Mouse (Mus musculus) lung, postnatal 14 days (tissue): ENCODE measurements around the gene Sgtb.

Experiments
- DNase-seq: peaks from one replicate; pipeline ENCODE4 v3.0.0; 2021

The Sgtb gene

DNA sequence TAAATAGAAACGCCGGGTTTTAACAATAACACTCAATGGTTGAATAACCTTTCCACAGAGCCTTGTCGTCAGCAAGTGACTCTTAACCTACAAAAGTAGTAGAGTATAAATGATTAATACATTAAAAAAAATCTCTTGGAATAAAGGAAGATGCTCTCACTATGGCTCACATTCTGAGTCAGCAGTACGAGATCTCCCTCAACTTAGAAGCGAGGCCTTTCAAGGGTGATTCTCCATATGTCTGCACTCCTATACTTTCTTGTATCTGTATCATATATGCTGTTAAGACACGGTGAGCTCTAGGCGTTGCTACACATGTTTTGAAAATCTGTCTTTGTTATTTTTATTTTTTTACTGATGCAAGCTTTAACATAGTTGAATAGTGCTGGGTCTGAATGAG is 985 bp downstream of the Sgtb start:
- DNase-seq: no peak

DNA sequence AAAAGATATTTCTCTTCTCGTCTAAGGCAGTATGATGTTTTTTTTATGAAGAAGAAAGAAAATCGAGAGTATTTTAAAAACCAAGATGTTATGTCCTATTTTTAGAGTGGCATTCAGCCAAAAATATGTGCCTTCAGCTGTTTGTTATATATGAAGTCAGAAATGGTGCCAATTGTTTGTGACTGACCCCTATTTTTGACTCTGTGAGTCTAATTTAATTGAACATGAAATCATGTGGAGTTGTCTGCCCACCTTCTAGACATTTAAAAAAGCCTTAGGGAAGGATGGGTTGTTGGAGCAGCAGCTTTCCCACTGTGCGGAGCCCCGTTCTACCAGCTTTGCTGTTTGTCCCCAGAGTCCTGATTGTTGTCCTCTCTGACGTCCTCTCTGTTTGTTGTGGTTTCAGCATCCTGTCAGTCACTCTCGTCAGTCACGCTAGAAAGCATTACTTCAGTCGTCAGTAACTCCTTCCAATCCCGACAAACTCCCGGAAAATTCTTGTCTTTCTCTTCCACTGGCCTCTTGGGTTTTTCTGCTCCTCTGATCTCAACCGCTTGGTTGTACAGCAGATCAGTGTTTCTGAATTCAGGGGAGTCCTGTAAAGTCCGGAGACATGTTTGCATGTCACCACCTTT is 2.8 kb downstream of the Sgtb start:
- DNase-seq: no peak

DNA sequence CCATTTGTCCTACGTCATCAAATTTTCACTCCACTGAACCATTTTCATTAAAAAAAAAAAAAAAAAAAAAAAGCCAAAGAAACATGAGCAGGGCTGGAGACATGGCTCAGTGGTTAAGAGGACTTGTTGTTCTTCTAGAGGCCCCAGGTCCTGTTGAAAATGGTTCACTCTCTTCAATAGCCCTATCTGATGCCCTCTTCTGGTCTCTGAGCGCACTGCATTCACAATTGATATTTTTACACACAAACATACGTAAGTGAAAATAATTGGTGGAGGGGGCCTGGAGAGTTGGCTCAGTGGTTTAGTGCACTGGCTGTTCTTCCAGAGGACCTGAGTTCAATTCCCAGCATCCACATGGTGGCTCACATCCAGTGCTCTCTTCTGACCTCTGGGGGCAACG is 4.2 kb downstream of the Sgtb start:
- DNase-seq: no peak

DNA sequence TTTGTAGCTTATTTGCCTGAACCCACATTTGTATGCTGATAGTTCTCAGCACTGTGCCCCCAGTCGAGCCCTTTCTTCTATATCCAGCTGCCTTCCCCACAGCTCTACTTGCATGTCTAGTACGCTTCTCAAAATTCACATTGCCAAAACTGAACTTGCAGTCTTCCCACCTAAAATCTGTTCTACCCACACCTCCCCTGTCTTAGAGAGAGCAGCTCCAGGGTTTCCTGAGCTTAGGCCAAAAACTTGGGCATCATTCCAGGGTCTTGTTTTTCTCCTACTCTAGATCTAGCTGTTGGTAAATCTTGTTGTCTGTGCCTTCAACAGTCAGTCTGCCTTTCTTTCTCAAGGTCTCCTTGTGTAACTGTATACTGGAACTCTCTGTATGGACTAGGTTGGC is 5.3 kb downstream of the Sgtb start:
- DNase-seq: no peak

DNA sequence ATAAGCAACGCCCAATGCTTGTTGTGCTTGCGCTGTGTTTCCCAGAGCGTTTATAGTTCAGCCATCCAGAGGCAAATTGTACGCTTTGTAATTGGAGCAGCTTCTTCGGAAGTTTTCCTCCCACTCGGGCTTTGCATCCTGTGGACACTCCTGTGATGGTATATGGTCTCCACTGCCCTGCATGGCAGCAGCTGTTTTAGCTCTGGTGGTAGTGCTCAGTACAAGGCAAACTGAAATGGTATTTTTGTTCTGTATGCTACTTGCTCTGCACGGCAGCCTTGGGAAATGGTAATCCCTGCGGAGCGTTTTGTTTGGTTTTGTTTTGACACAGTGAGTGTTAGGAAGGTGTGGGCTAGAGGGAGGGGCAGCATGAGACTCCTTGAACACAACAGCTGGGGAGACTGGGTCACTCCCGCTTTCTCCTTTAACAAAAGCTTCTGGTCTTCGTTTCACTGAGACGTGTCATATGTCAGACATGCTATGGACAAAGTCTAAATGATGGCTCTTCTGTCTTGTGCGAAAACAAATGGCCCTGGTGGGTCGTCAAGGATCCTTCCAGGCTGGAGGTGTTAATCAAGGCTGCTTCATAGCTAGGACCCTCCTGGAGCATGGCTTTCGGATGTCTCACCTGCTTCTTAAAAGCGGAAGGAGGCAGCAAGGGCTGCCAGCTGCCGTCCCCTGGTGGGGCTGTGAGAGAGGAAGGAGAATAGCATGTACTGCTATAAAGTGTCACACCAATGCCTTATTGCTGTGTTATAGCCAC is 12.7 kb downstream of the Sgtb start:
- no peak for DNase-seq

DNA sequence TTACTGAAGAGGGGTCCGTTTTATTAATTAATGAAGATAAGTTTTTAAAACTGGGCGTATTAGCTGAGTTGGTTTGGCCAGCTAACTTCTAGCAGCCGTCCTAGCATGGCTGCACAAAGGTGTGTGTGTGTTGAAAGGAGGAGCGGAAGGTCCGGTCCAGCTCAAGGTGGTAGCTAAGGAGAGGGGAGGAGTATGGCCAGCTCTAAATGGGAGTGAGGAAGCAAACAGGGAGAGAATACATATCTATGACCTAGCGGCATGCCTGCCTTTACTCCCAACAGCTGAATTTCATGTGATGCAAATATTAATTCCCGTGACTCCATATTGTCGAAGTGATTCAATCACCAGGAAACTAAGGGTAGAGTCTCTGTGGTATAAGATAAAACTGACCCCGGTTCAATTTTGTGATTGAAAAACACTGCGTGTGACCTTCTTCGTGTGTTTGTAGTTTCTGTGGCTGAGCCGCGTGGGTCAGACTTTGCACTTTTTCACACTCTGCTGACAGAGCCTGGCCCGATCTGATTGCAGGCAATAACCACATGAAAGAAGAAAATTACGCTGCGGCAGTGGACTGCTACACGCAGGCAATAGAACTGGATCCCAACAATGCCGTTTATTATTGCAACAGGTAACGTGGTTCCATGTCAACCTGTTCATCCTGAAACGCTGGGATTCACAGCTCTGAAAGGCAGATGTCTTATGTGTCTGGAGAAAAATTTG is 14.3 kb downstream of the Sgtb start:
- DNase-seq: no peak

DNA sequence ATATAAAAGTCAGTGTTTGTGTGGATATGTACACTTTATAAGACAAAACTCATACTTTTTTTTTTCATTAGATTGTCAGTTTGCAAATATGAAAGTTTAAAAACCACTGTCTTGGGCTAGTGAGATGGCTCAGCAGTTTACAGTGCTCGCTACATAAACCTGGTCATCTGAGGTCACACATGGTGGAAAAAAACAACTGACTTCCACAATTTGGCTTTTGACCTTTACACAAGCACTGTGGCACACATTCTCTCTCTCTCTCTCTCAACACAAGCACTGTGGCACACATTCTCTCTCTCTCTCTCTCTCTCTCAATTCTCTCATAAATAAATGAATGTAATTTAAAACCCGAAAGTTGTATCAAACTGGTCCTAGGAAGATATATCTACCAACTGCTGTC is 23.0 kb downstream of the Sgtb start:
- no peak for DNase-seq

DNA sequence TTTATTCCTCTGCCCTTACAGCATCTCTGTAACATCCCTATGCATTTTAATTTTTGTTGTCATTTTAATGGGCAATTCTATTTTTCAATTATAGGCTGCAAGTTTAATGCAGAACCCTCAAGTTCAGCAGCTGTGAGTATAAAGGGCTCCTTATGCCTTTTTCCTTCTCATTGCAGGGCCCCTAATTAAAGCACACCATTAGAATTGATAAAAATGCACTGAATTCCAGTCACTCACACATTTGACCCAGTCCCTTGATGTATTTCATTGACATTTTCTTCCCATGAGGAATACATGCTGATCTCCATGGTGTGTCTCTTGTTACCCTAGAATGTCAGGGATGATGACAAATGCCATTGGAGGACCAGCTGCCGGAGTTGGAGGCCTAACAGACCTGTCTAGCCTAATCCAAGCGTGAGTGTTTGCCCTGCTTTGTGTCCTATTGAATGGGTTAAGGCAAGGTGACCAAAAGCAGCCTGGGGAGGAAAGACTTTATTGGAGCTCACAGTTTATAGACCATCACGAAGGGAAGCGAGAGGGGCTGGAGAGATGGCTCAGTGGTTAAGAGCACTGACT is 25.1 kb downstream of the Sgtb start:
- no peak for DNase-seq

DNA sequence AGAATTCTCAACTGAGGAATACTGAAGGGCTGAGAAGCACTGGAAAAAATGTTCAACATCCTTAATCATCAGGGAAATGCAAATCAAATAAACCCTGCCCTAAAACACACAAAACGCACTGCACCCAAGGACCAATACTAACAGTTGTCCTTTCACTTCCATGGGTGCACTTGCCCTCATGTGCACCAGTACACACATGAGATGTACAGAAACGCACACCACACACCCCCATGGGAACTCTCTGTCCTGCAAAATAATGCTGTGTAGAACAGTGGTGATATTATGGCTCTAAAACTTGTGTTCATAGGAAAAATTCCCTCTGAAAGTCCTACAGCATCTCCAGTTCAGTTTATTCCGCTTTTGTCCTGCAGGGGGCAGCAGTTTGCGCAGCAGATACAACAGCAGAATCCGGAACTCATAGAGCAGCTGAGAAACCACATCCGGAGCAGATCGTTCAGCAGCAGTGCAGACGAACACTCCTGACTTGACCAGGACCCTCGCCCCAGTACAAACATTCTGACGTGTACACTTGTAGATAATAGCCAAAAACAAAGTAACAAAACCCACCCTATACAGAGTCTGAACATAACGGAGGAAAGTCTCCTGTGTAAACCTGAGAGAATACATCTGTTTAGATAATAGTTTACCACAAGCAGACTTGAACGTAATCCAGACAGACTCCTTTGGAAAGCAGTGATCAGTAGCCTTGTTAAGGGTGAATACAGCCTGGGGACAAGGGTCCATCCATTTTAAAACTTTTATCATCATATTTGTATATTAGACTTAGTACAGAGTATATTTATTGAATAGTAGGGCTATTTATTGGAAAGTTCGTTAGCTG is 30.0 kb downstream of the Sgtb start:
- DNase-seq: peak; percentile 83

DNA sequence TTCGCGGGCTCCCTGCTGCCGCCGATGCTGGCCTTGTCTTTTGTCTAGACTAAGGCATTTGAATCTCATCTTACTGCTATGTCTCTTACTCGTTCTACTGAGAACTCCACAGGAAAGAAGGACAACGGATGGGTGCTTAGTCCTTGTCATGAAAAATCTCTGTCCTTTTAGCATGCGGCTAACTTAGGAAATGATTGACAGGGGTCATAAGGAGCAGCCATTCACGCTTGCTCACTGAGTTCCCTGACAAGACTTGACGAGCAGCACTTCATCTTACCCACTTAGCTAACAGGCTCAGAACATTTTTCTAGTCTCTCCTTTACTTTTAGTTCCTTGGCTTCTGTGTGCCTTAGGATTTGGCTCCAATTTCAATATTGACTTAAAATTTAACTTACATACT is 35.3 kb downstream of the Sgtb start:
- no peak for DNase-seq

DNA sequence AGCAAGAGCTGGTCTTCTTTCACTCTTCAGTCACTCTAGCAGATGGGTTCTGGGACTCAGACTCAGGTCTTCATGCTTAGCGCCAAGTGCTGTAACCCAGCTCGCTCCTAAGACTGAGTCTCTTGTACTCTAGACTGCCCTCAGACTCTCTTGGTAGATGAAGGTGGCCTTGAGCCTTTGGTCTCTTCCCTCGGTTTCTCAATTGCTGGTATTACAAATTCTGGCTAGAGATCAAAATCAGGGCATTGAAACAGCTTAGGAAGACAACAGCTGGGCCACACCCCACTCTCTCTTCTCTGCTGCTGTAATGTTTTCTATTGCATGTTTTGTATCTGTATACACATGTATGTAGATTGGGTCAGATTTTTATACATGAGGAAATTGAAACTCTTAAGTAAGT is 36.1 kb downstream of the Sgtb start:
- no peak for DNase-seq

DNA sequence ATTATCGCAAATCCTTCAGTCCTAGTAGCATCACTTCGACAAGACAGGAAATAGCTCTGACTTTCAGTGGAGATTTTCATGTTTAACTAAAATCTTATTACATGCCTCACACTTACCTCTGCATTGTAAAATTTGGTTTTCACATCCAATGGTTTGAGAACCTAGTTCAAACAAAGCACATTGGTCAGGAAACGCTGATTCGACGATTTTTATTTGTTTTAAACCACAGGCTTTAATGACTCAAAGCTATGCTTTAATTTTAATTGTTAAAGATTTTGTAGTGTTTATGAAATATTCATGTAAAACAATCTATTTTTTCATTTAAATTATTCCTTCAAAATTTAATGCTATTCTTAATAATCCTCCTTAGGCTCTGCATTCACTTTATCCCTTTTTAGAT is 44.6 kb downstream of the Sgtb start:
- no peak for DNase-seq

DNA sequence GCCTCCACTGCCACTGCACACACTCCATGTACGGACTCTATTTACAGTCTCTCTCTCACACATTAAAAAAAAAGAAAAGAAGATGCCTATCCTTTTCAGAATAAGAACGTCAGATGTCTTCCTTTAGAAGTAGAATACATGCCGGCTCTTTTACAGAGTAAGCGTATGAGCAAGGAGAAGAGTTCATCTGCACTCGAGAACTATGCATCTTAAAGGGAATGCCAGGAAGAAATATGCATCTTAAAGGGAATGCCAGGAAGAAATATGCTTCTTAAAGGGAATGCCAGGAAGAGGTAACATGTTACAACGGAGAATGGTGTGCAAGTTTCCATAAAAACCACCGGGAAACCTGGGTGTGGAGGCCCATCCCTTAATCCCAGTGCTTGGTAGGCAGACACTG is 45.6 kb downstream of the Sgtb start:
- no peak for DNase-seq

DNA sequence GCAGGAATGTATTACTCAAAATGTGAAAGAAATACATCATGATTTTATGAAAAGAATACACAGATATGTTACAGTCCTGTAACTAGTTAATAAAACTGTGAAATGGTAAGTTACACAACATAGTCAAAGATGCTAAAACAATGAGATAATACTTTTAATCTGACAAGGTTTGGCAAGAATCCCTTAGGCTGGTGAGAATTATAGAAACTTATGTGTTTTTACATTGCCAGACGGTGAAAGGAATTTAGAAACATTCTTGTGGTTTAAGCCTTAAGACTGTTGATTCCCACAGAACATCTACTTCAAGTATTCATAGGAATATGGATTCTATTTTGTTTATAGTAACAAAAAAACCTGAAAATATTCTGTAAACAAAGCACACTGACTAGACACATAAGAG is 46.1 kb downstream of the Sgtb start:
- no peak for DNase-seq

DNA sequence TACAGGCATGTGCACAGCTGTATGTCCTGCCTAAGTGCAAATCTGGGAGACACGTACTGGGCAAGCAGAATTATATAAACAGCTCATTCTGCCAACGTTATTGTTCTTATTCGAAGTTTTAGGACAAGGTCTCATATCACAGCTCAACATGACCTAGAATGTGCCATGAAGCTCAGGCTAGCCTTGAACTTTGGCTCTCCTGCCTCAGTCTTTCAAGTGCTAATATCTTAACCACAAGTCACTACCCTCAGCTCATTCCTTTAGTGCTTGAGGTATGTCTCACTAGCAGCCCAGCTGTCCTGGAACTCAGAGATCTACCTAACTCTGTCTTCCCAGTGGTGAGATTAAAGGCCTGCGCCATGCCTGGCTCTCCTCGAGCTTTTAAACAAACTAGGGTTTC is 62.2 kb downstream of the Sgtb start:
- DNase-seq: no peak

DNA sequence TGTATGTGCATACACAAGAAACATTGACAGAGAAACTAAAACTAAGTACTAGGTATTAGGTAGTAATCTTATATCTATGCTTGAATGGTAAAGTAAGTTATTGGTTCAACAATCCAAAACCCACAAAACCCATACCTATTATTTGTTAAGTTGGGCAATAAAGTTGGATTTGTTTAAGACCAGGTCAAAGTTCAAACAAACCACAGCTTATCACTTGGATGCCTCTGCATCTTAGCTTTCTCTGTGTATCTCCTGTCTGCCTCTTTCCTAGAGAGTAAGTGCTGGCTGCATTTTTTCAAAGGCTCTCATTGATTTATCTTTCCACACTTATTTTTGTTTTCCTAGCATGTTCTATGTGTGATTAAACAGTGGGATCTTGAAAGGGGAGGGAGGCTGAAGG is 63.0 kb downstream of the Sgtb start:
- DNase-seq: no peak

DNA sequence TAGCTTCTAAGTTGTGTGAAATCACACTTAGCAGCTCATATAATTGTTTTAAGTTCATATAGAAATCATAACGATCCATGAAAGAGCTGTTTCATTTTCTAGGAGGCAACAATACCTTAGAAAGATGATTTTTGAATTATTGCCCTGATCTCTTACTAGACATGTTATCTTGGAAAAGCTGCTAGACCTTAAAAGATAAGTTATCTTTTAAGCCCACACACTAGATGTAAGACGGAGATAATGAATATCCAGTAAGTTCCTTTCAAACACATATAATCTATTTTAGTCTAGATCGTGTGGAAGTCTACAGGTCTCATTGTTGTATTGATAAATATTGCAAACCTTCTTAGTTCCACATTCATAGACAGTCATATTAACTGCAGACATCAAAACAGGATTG is 67.3 kb downstream of the Sgtb start:
- no peak for DNase-seq

DNA sequence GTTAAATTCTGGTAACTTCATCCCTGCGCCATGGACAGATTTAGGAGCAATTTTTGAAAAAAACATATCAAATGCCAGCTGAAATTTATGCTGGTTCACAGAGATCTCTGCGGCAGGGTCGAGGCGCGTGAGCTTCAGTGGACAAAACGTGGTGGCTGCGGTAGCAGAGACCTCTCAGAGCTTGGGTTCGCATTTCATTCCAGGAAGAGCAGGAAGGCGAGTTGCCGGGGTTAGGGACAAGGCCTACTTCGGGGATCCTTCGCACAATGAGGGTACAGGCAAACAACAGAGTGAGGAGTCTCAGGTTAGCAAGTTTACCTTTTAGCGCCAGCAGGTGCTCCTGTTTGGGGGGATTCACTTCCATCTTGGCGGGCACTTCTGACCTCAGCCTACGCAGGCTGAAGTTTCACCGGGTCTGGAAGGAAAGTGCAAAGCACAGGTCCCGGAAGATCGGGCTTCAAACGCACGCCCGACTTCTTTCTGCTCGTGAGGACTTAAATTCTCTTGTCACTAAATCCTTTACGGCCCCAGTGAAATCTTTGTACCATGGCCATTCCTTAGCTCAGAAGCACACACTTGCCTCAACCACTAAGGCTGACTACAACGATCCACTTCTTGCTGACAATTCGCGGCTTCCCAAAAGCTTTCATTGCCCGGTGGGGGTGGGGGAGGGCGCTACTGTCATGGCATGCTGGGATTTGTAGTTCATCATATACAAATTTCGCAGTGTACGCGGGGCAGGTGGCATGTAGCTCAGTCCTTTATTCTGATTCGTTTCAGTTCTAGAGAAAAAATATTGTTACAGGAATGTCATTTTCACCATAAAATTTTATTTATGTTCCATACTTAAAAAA is 68.5 kb downstream of the Sgtb start, which contains the start of gene Trappc13:
Gene Trappc13, minus strand, starts transcription at position 674 of the 854 bp plus-strand sequence.
- no peak for DNase-seq

DNA sequence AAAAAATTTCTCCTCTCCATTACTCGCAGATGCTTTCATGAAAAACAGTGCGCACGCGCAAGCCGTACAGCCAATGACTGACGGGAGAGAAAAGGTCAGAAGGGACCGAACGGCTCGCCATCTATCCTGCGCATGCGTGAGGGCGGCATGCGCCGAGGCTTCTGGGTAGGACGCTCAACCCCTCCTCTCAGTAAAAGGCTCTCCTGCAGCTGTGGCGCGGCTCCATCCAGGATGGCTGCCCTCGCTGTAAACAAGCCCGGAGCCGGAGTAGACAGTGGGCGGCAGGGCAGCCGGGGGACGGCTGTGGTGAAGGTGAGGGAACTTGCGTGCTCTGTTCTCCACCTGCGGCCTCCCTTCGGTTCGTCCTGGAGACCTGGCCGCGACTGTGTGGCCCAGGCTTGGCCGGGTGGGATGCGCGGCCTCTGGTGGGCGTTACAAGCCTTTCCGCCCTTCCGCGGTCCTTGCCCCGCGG is 69.1 kb downstream of the Sgtb start, which contains the start of gene Trim23:
Gene Trim23, plus strand, starts transcription at position 148 of the 472 bp plus-strand sequence.
- DNase-seq: peak; percentile 98

DNA sequence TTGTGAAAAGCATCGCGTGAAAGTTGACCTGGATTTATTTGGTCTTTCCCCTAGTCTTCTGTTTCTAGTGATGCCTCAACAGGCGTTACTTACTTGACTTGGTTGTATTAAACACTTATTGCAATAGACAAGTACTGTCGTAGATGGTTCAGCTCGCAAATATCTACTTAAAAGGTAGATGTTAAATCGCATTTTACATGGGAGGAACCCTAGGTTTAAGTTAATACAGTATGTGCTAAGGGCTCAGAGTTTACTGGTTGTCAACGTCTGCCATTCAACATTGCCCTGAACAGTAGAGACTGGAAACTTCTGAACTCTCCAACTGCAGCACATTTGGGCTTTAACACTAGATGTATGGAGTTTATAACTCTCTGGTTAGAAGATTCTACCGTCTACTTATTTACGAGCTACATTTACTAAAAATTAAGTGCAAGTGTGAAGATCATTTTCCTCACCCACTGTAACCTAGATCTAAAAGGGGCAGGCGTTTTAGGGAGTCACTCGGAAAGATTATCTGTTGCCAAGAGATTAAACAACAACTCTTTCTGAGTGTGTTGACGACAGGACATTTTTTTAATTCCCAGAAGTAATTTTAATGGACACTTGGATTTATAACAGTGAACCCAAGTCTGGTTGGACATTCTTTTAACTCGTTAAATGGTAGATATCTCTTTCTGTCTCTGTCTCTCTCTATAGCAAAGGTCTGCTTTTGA is 69.8 kb downstream of the Sgtb start:
- DNase-seq: no peak

DNA sequence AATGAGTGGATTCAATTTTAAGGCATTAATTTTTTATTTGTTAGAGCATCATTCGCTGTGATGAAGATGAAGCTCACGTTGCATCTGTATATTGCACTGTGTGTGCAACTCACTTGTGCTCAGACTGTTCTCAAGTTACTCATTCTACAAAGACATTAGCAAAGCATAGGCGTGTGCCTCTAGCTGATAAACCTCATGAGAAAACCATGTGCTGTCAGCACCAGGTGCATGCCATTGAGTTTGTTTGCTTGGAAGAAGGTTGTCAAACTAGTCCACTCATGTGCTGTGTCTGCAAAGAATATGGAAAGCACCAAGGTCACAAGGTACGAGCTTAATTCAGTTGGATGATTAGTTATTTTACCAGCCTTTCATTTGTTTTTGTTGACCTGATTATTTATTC is 77.8 kb downstream of the Sgtb start:
- DNase-seq: no peak
